Comparison of ENCODE assay signal across 8 mouse cellular contexts in the genomic region with DNA sequence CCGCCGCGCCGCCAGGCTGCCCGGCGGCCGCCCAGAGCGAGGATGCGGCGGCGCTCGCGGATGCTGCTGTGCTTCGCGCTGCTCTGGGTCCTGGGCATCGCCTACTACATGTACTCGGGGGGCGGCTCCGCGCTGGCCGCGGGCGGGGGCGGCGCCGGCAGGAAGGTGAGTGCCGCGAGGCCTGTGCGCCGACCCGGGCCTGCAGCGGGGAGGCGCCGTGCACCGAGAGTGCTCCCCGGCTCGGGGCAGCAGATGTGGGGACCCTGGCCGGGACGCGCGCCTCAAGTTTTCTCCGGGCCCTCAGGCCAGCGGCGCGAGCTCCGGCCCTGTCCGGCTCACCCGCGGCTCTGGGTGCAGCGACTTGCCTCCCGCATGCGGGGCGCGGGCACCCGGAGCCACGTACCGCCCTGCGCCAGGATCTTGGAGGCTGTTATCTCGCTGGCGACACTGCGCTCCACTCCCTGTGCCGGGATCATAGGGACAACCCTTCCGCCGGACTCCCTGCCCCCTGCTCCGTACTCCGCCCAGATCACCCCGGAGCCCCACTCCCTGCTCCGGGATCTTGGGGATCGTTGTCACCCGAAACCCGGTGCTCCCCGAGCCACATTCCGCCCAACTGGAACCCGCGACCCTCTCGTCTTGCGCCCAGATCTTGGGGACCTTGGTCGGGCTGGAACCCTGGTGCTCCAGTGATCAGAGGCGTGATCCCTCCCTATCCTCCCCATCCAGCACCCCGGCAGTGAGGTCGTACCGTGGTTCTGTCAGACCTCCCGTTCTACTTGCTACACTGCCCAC. TPM values are rescaled to one million over a fixed set of nuclear protein-coding genes. Genes with fewer than 3 reads are reported as not detected.
A peak's percentile ranks its signal among the peaks of the same experiment; 100 is the strongest.
DNase-seq lines count a peak whose midpoint lies in the region; ATAC-seq lines count a peak whose summit lies in the region.

No protein-coding gene starts in this region.

- peak; percentile 55 for ATAC-seq in forebrain, embryonic 14.5 days
- ATAC-seq in hindbrain, embryonic 11.5 days (ENCODE audit: low FRiP score): peak; percentile 71
- ATAC-seq in liver, embryonic 11.5 days (replicated peaks; ENCODE audit: low FRiP score): peak; percentile 69

- peak overlapping the region; percentile 83 for H3K4me3 ChIP-seq in brown adipose tissue, adult 24 weeks (ENCODE audit: insufficient read depth, low read depth, low read length)
- peak overlapping the region; percentile 96 for H3K4me3 ChIP-seq in forebrain, embryonic 14.5 days (ENCODE audit: low read depth, low read length)
- H3K4me3 ChIP-seq in hindbrain, embryonic 11.5 days (ENCODE audit: low read depth, low read length): peak overlapping the region; percentile 97
- H3K4me3 ChIP-seq in liver, embryonic 11.5 days (ENCODE audit: low read depth, low read length): peak overlapping the region; percentile 93

- peak; percentile 70 to 71 for DNase-seq in thymus, postnatal 10 days (ENCODE audit: low spot score in 2 of 2)
- no peak for DNase-seq in thymus, postnatal 25 days
- peak; percentile 10 for DNase-seq in forebrain, embryonic 14.5 days (ENCODE audit: low spot score)
- DNase-seq in hindbrain, embryonic 11.5 days (ENCODE audit: low spot score): peak; percentile 62
- peak; percentile 72 for DNase-seq in liver, embryonic 11.5 days (ENCODE audit: low spot score)
- peak; percentile 78 for DNase-seq in naive thymus-derived CD4-positive, alpha-beta T cell, adult 2 months (ENCODE audit: low read depth)
- peak; percentile 58 for DNase-seq in yolk sac, embryonic 10.5 days (ENCODE audit: low spot score)

- H3K4me2 ChIP-seq in forebrain, embryonic 14.5 days (ENCODE audit: low read length): peak overlapping the region; percentile 97
- H3K4me2 ChIP-seq in hindbrain, embryonic 11.5 days (replicated peaks; ENCODE audit: low read depth, low read length): peak overlapping the region; percentile 98
- peak overlapping the region; percentile 98 for H3K4me2 ChIP-seq in liver, embryonic 11.5 days

- no peaks in the 10 kb centered on the region for H3K27me3 ChIP-seq in forebrain, embryonic 14.5 days (replicated peaks; ENCODE audit: control insufficient read depth, insufficient read depth, low read length)
- H3K27me3 ChIP-seq in hindbrain, embryonic 11.5 days (ENCODE audit: control insufficient read depth, insufficient read depth, low read length): no peaks in the 10 kb centered on the region
- H3K27me3 ChIP-seq in liver, embryonic 11.5 days (replicated peaks; ENCODE audit: control insufficient read depth, insufficient read depth, low read length): peaks cover 2% of the 10 kb centered on the region; the same call in 1 of the 2 replicates

- peak overlapping the region; percentile 90 for H3K9ac ChIP-seq in forebrain, embryonic 14.5 days (ENCODE audit: low read length)
- H3K9ac ChIP-seq in hindbrain, embryonic 11.5 days (ENCODE audit: low read depth, low read length): peak overlapping the region; percentile 90
- H3K9ac ChIP-seq in liver, embryonic 11.5 days (ENCODE audit: low read depth, low read length): peak overlapping the region; percentile 84

- peaks cover 1% of the 10 kb centered on the region; the same call in 1 of the 2 replicates for H3K4me1 ChIP-seq in brown adipose tissue, adult 24 weeks (ENCODE audit: control insufficient read depth, insufficient read depth, insufficient read length, low read length)
- H3K4me1 ChIP-seq in forebrain, embryonic 14.5 days (ENCODE audit: control insufficient read depth, insufficient read depth, low read length): peaks cover 14% of the 10 kb centered on the region
- H3K4me1 ChIP-seq in hindbrain, embryonic 11.5 days (replicated peaks; ENCODE audit: control insufficient read depth, insufficient read depth, low read length): 0 out of 2 replicates have a peak, but pooled peaks cover 6% of the 10 kb centered on the region
- peaks cover 12% of the 10 kb centered on the region for H3K4me1 ChIP-seq in liver, embryonic 11.5 days (replicated peaks; ENCODE audit: control insufficient read depth, insufficient read depth, low read length)

- WGBS in forebrain, embryonic 14.5 days: under 1% methylated on average over 70 of the region's 83 CpGs
- WGBS in hindbrain, embryonic 11.5 days: under 1% methylated on average over 73 of the region's 83 CpGs
- under 1% methylated on average over 78 of the region's 83 CpGs for WGBS in liver, embryonic 11.5 days

- peak overlapping the region; percentile 21 for H3K27ac ChIP-seq in brown adipose tissue, adult 24 weeks (replicated peaks; ENCODE audit: low read depth, low read length)
- H3K27ac ChIP-seq in forebrain, embryonic 14.5 days (ENCODE audit: low read depth, low read length): peak overlapping the region; percentile 63; the same call in 1 of the 2 replicates
- peak overlapping the region; percentile 72 for H3K27ac ChIP-seq in hindbrain, embryonic 11.5 days (ENCODE audit: low read depth, low read length)
- H3K27ac ChIP-seq in liver, embryonic 11.5 days (ENCODE audit: low read depth, low read length): peak overlapping the region; percentile 73

- no peaks in the 10 kb centered on the region for H3K36me3 ChIP-seq in forebrain, embryonic 14.5 days (ENCODE audit: control insufficient read depth, insufficient read depth, low read length)
- no peaks in the 10 kb centered on the region for H3K36me3 ChIP-seq in hindbrain, embryonic 11.5 days (ENCODE audit: control insufficient read depth, insufficient read depth, low read length)
- no peaks in the 10 kb centered on the region for H3K36me3 ChIP-seq in liver, embryonic 11.5 days (ENCODE audit: control insufficient read depth, insufficient read depth, low read length)

- no peaks in the 10 kb centered on the region for H3K9me3 ChIP-seq in forebrain, embryonic 14.5 days (replicated peaks; ENCODE audit: control insufficient read depth, low read length)
- no peaks in the 10 kb centered on the region for H3K9me3 ChIP-seq in hindbrain, embryonic 11.5 days (ENCODE audit: control insufficient read depth, low read length)
- no peaks in the 10 kb centered on the region for H3K9me3 ChIP-seq in liver, embryonic 11.5 days (ENCODE audit: control insufficient read depth, low read length)

RNA-seq across cellular contexts. Expression of a gene that starts 0.5 kb away (rescaled TPM):
- polyA plus RNA-seq in brown adipose tissue, adult 24 weeks (2012; ENCODE audit: insufficient read depth, insufficient read length, missing spikeins): 34.1 and 54.4 TPM in 2 replicates
- polyA plus RNA-seq in forebrain, embryonic 14.5 days (2014; fragmentation: Nextera tagmentation; extraction: Ambion mirVana): 44.3 and 49.9 TPM in 2 replicates
- polyA plus RNA-seq in hindbrain, embryonic 11.5 days (2014; fragmentation: Nextera tagmentation; extraction: Ambion mirVana): 47.0 and 53.5 TPM in 2 replicates
- 46.6 and 48.6 TPM in 2 replicates for polyA plus RNA-seq in liver, embryonic 11.5 days (2014; fragmentation: Nextera tagmentation; extraction: Ambion mirVana)

Comparison
In these comparisons a context has a peak if more than half of its experiments do, and no peak if none do; other contexts are left out.
1. H3K27ac ChIP-seq: peak in every context shown above with its lines; median percentile 73 in liver, embryonic 11.5 days; 72 in hindbrain, embryonic 11.5 days; 63 in forebrain, embryonic 14.5 days; 21 in brown adipose tissue, adult 24 weeks.